33 mouse cellular contexts compared by ENCODE assay signal in genomic region chr8:94780491-94781154, GRCm38 (mm10). TPM values are rescaled to one million over a fixed set of nuclear protein-coding genes. Genes with fewer than 3 reads are reported as not detected.
DNase-seq lines count a peak whose midpoint lies in the region; ATAC-seq and TF ChIP-seq lines count a peak whose summit lies in the region.
"Had no signal": no experiment of that assay in that cellular context is flagged by ENCODE, and none has a peak within 500 bp of the region (broad histone marks: within the 10 kb centered on the region; RNA-seq: fewer than 3 reads in every experiment).

No protein-coding gene starts in this region.

- H3K27ac ChIP-seq in kidney, adult 2 months (ENCODE audit: insufficient read depth, low read depth, low read length) = peak overlapping the region; percentile 50; the same call in 1 of the 2 replicates
- H3K27ac ChIP-seq in kidney, embryonic 15.5 days = no peak overlapping the region
- H3K27ac ChIP-seq in intestine, embryonic 15.5 days = peak overlapping the region; percentile 40; the same call in 1 of the 2 replicates
- peak overlapping the region; percentile 12; the same call in 1 of the 2 replicates for H3K27ac ChIP-seq in stomach, embryonic 16.5 days (ENCODE audit: low read length)
- no peak overlapping the region for H3K27ac ChIP-seq in midbrain, embryonic 11.5 days (ENCODE audit: low read depth, low read length)
- H3K27ac ChIP-seq in hindbrain, embryonic 16.5 days (ENCODE audit: low read depth, low read length) = no peak overlapping the region
- H3K27ac ChIP-seq: forebrain, embryonic 13.5 days; hindbrain, embryonic 15.5 days; midbrain, embryonic 10.5 days had no signal

- no peaks in the 10 kb centered on the region for H3K9me3 ChIP-seq in kidney, embryonic 15.5 days (replicated peaks)
- H3K9me3 ChIP-seq in E14TG2a.4 (ENCODE audit: low read length) = no peaks in the 10 kb centered on the region
- no peaks in the 10 kb centered on the region for H3K9me3 ChIP-seq in intestine, embryonic 15.5 days
- no peaks in the 10 kb centered on the region for H3K9me3 ChIP-seq in stomach, embryonic 16.5 days (replicated peaks; ENCODE audit: control insufficient read depth, low read length)
- no peaks in the 10 kb centered on the region for H3K9me3 ChIP-seq in midbrain, embryonic 11.5 days (ENCODE audit: control insufficient read depth, low read length)
- H3K9me3 ChIP-seq in hindbrain, embryonic 16.5 days (ENCODE audit: control insufficient read depth, low read length) = no peaks in the 10 kb centered on the region
- H3K9me3 ChIP-seq: forebrain, embryonic 13.5 days; heart, embryonic 12.5 days; hindbrain, embryonic 10.5 days; hindbrain, embryonic 15.5 days; midbrain, embryonic 10.5 days had no signal

- H3K27me3 ChIP-seq in kidney, adult 2 months (replicated peaks; ENCODE audit: control insufficient read depth, insufficient read depth, low read length) = no peaks in the 10 kb centered on the region
- H3K27me3 ChIP-seq in kidney, embryonic 15.5 days = no peaks in the 10 kb centered on the region
- H3K27me3 ChIP-seq in E14TG2a.4 (ENCODE audit: insufficient read depth, low read length) = peaks cover 37% of the 10 kb centered on the region
- H3K27me3 ChIP-seq in intestine, embryonic 15.5 days (replicated peaks) = no peaks in the 10 kb centered on the region
- H3K27me3 ChIP-seq in stomach, embryonic 16.5 days (ENCODE audit: control insufficient read depth, insufficient read depth, low read length) = no peaks in the 10 kb centered on the region
- H3K27me3 ChIP-seq in midbrain, embryonic 11.5 days (ENCODE audit: control insufficient read depth, insufficient read depth, low read length) = no peaks in the 10 kb centered on the region
- no peaks in the 10 kb centered on the region for H3K27me3 ChIP-seq in hindbrain, embryonic 16.5 days (replicated peaks; ENCODE audit: control insufficient read depth, insufficient read depth, low read length)
- H3K27me3 ChIP-seq: forebrain, embryonic 13.5 days; hindbrain, embryonic 15.5 days had no signal

- H3K4me2 ChIP-seq in kidney, embryonic 15.5 days = no peak overlapping the region
- no peak overlapping the region; the same call in 1 of the 2 replicates for H3K4me2 ChIP-seq in intestine, embryonic 15.5 days (replicated peaks)
- no peak overlapping the region for H3K4me2 ChIP-seq in stomach, embryonic 16.5 days (ENCODE audit: low read depth, low read length)
- H3K4me2 ChIP-seq in midbrain, embryonic 11.5 days = no peak overlapping the region
- H3K4me2 ChIP-seq in hindbrain, embryonic 16.5 days (ENCODE audit: low read length) = no peak overlapping the region
- H3K4me2 ChIP-seq: forebrain, embryonic 13.5 days; hindbrain, embryonic 15.5 days had no signal

- no peaks in the 10 kb centered on the region for H3K36me3 ChIP-seq in kidney, adult 2 months (ENCODE audit: control insufficient read depth, insufficient read depth, low read length)
- H3K36me3 ChIP-seq in kidney, embryonic 15.5 days = no peaks in the 10 kb centered on the region
- H3K36me3 ChIP-seq in E14TG2a.4 (ENCODE audit: insufficient read depth, low read length) = no peaks in the 10 kb centered on the region
- H3K36me3 ChIP-seq in intestine, embryonic 15.5 days = no peaks in the 10 kb centered on the region
- no peaks in the 10 kb centered on the region for H3K36me3 ChIP-seq in stomach, embryonic 16.5 days (ENCODE audit: control insufficient read depth, insufficient read depth, low read length)
- no peaks in the 10 kb centered on the region for H3K36me3 ChIP-seq in midbrain, embryonic 11.5 days (ENCODE audit: control insufficient read depth, insufficient read depth, low read length)
- H3K36me3 ChIP-seq in hindbrain, embryonic 16.5 days (ENCODE audit: control insufficient read depth, insufficient read depth, low read length) = no peaks in the 10 kb centered on the region; the same call in 1 of the 2 replicates
- H3K36me3 ChIP-seq: heart, embryonic 12.5 days; hindbrain, embryonic 10.5 days; hindbrain, embryonic 15.5 days had no signal

- TF ChIP-seq POLR2A in kidney, adult 2 months (IDR thresholded peaks at IDR 0.05; ENCODE audit: low read depth, low read length) = no peak

- 90% methylated on average over 21 of the region's 21 CpGs for WGBS in kidney, adult 2 months
- 85% methylated on average over 21 of the region's 21 CpGs for WGBS in kidney, embryonic 15.5 days
- WGBS in intestine, embryonic 15.5 days = 81% methylated on average over 21 of the region's 21 CpGs
- WGBS in stomach, embryonic 16.5 days = 82% methylated on average over 21 of the region's 21 CpGs
- 79% methylated on average over 21 of the region's 21 CpGs for WGBS in midbrain, embryonic 11.5 days
- WGBS in hindbrain, embryonic 16.5 days = 87% methylated on average over 21 of the region's 21 CpGs

- H3K4me3 ChIP-seq in kidney, adult 2 months (ENCODE audit: insufficient read depth, low read depth, low read length) = no peak overlapping the region
- H3K4me3 ChIP-seq in kidney, embryonic 15.5 days (replicated peaks) = no peak overlapping the region
- H3K4me3 ChIP-seq in E14TG2a.4 (replicated peaks; ENCODE audit: low read length) = peak overlapping the region; percentile 56
- H3K4me3 ChIP-seq in intestine, embryonic 15.5 days (replicated peaks) = no peak overlapping the region
- H3K4me3 ChIP-seq in stomach, embryonic 16.5 days (replicated peaks; ENCODE audit: low read length) = no peak overlapping the region
- H3K4me3 ChIP-seq in midbrain, embryonic 11.5 days (ENCODE audit: low read depth, low read length) = no peak overlapping the region
- H3K4me3 ChIP-seq in hindbrain, embryonic 16.5 days (ENCODE audit: low read length) = no peak overlapping the region
- H3K4me3 ChIP-seq: forebrain, embryonic 13.5 days; heart, embryonic 12.5 days; hindbrain, embryonic 15.5 days; midbrain, embryonic 10.5 days had no signal

- H3K4me1 ChIP-seq in kidney, adult 2 months (ENCODE audit: control insufficient read depth, insufficient read depth, low read length) = peaks cover 47% of the 10 kb centered on the region
- H3K4me1 ChIP-seq in kidney, embryonic 15.5 days = peaks cover 31% of the 10 kb centered on the region
- peaks cover 47% of the 10 kb centered on the region for H3K4me1 ChIP-seq in E14TG2a.4 (replicated peaks; ENCODE audit: low read depth, low read length)
- peaks cover 41% of the 10 kb centered on the region for H3K4me1 ChIP-seq in intestine, embryonic 15.5 days (replicated peaks)
- peaks cover 27% of the 10 kb centered on the region for H3K4me1 ChIP-seq in stomach, embryonic 16.5 days (ENCODE audit: control insufficient read depth, insufficient read depth, low read length)
- peaks cover 7% of the 10 kb centered on the region for H3K4me1 ChIP-seq in midbrain, embryonic 11.5 days (ENCODE audit: control insufficient read depth, insufficient read depth, low read length)
- peaks cover 4% of the 10 kb centered on the region for H3K4me1 ChIP-seq in hindbrain, embryonic 16.5 days (ENCODE audit: control insufficient read depth, insufficient read depth, low read depth, low read length)

- DNase-seq in kidney, adult 2 months = no peak
- DNase-seq in frontal cortex, adult 2 months (ENCODE audit: extremely low spot score in 1 of 2, low spot score in 1 of 2) = no peak
- no peak for DNase-seq in midbrain, embryonic 11.5 days (ENCODE audit: low spot score, missing footprints)
- DNase-seq: adrenal gland, adult 2 months; adrenal gland, postnatal 36 days; cerebellum, adult 18-20 months; cerebellum, postnatal 10 days; gastrocnemius, postnatal 14 days; heart, adult 18-20 months; layer of hippocampus, postnatal 36 days; left cerebral cortex, postnatal 4 days; lung, postnatal 14 days; right cerebral cortex, postnatal 4 days; thymus, postnatal 14 days had no signal

- TF ChIP-seq CTCF in kidney, adult 2 months (conservative IDR thresholded peaks at IDR 0.05; ENCODE audit: insufficient read depth, insufficient read length, low read depth, low read length) = no peak
- TF ChIP-seq CTCF in E14TG2a.4 (conservative IDR thresholded peaks at IDR 0.05; ENCODE audit: low read length) = no peak

- ATAC-seq in kidney, embryonic 15.5 days (replicated peaks; ENCODE audit: low FRiP score) = no peak
- ATAC-seq in intestine, embryonic 15.5 days = no peak
- no peak for ATAC-seq in stomach, embryonic 16.5 days (ENCODE audit: insufficient read depth, low FRiP score)
- ATAC-seq in midbrain, embryonic 11.5 days (ENCODE audit: low FRiP score) = no peak
- no peak for ATAC-seq in hindbrain, embryonic 16.5 days
- ATAC-seq: activated CD4-positive, CD25-positive, alpha-beta regulatory T cell, adult 4 months; forebrain, embryonic 13.5 days; midbrain, embryonic 16.5 days had no signal

- no peak overlapping the region for H3K9ac ChIP-seq in kidney, embryonic 15.5 days
- H3K9ac ChIP-seq in intestine, embryonic 15.5 days = no peak overlapping the region
- H3K9ac ChIP-seq in stomach, embryonic 16.5 days (ENCODE audit: low read length) = no peak overlapping the region
- H3K9ac ChIP-seq in midbrain, embryonic 11.5 days (ENCODE audit: low read length) = no peak overlapping the region
- no peak overlapping the region for H3K9ac ChIP-seq in hindbrain, embryonic 16.5 days (ENCODE audit: low read depth, low read length)
- H3K9ac ChIP-seq: forebrain, embryonic 13.5 days; heart, embryonic 12.5 days; hindbrain, embryonic 15.5 days had no signal

RNA-seq across cellular contexts. Expression of gene Cx3cl1, which starts 8.8 kb away (rescaled TPM):
- polyA plus RNA-seq in kidney, adult 2 months (2012; rRNA removed) = 148 and 169 TPM in 2 replicates
- 9.6 and 9.8 TPM in 2 replicates for polyA plus RNA-seq in kidney, embryonic 15.5 days (2015; fragmentation: Nextera tagmentation; extraction: Ambion mirVana)
- polyA plus RNA-seq in intestine, embryonic 15.5 days (2015; fragmentation: Nextera tagmentation; extraction: Ambion mirVana) = 23.0 and 24.3 TPM in 2 replicates
- 11.6 and 16.4 TPM in 2 replicates for polyA plus RNA-seq in stomach, embryonic 16.5 days (2015; fragmentation: Nextera tagmentation; extraction: Ambion mirVana)
- polyA plus RNA-seq in frontal cortex, adult 2 months (2012; rRNA removed) = 470 and 510 TPM in 2 replicates
- polyA plus RNA-seq in midbrain, embryonic 11.5 days (2014; fragmentation: Nextera tagmentation; extraction: Ambion mirVana) = 9.4 and 10.4 TPM in 2 replicates
- polyA plus RNA-seq in hindbrain, embryonic 16.5 days (2015; fragmentation: Nextera tagmentation; extraction: Ambion mirVana) = 61.2 and 62.0 TPM in 2 replicates
- polyA plus RNA-seq: activated CD4-positive, CD25-positive, alpha-beta regulatory T cell, adult 4 months had no signal

RNA-seq across cellular contexts. Expression of gene Ccl17, which starts 29.6 kb away (rescaled TPM):
- 0.64 and 1.0 TPM in 2 replicates for polyA plus RNA-seq in kidney, adult 2 months (2012; rRNA removed)
- polyA plus RNA-seq in kidney, embryonic 15.5 days (2015; fragmentation: Nextera tagmentation; extraction: Ambion mirVana) = not detected in 2 replicates
- polyA plus RNA-seq in intestine, embryonic 15.5 days (2015; fragmentation: Nextera tagmentation; extraction: Ambion mirVana) = not detected in 2 replicates
- 0.30 TPM in 1 of 2 replicates, not detected in the other for polyA plus RNA-seq in stomach, embryonic 16.5 days (2015; fragmentation: Nextera tagmentation; extraction: Ambion mirVana)
- 2.2 and 3.1 TPM in 2 replicates for polyA plus RNA-seq in frontal cortex, adult 2 months (2012; rRNA removed)
- not detected in 2 replicates for polyA plus RNA-seq in midbrain, embryonic 11.5 days (2014; fragmentation: Nextera tagmentation; extraction: Ambion mirVana)
- polyA plus RNA-seq in hindbrain, embryonic 16.5 days (2015; fragmentation: Nextera tagmentation; extraction: Ambion mirVana) = 0.79 and 0.80 TPM in 2 replicates
- polyA plus RNA-seq: adrenal gland, adult 2 months; brain, embryonic 14.5 days; forebrain, embryonic 13.5 days; heart, postnatal 0 days; hindbrain, embryonic 10.5 days; intestine, embryonic 14.5 days; liver, embryonic 16.5 days; midbrain, embryonic 10.5 days; neural tube, embryonic 11.5 days; stomach, embryonic 14.5 days had no signal

RNA-seq across cellular contexts. Expression of gene Ccl22, which starts 35.2 kb away (rescaled TPM):
- 0.87 and 3.7 TPM in 2 replicates for polyA plus RNA-seq in kidney, adult 2 months (2012; rRNA removed)
- polyA plus RNA-seq in kidney, embryonic 15.5 days (2015; fragmentation: Nextera tagmentation; extraction: Ambion mirVana) = not detected in 2 replicates
- not detected in 2 replicates for polyA plus RNA-seq in intestine, embryonic 15.5 days (2015; fragmentation: Nextera tagmentation; extraction: Ambion mirVana)
- not detected in 2 replicates for polyA plus RNA-seq in stomach, embryonic 16.5 days (2015; fragmentation: Nextera tagmentation; extraction: Ambion mirVana)
- 0.22 and 0.23 TPM in 2 replicates for polyA plus RNA-seq in frontal cortex, adult 2 months (2012; rRNA removed)
- not detected in 2 replicates for polyA plus RNA-seq in midbrain, embryonic 11.5 days (2014; fragmentation: Nextera tagmentation; extraction: Ambion mirVana)
- polyA plus RNA-seq in hindbrain, embryonic 16.5 days (2015; fragmentation: Nextera tagmentation; extraction: Ambion mirVana) = not detected in 2 replicates
- polyA plus RNA-seq: forebrain, embryonic 13.5 days; heart, embryonic 12.5 days; heart, postnatal 0 days; hindbrain, embryonic 10.5 days; hindbrain, embryonic 15.5 days; intestine, embryonic 14.5 days; kidney, embryonic 16.5 days; midbrain, embryonic 10.5 days; midbrain, embryonic 16.5 days; neural tube, embryonic 11.5 days; stomach, embryonic 14.5 days had no signal

RNA-seq across cellular contexts. Expression of gene Coq9, which starts 57.5 kb away (rescaled TPM):
- polyA plus RNA-seq in kidney, adult 2 months (2012; rRNA removed) = 378 and 521 TPM in 2 replicates
- polyA plus RNA-seq in kidney, embryonic 15.5 days (2015; fragmentation: Nextera tagmentation; extraction: Ambion mirVana) = 81.0 and 83.6 TPM in 2 replicates
- 97.5 and 110 TPM in 2 replicates for polyA plus RNA-seq in intestine, embryonic 15.5 days (2015; fragmentation: Nextera tagmentation; extraction: Ambion mirVana)
- 84.6 and 94.3 TPM in 2 replicates for polyA plus RNA-seq in stomach, embryonic 16.5 days (2015; fragmentation: Nextera tagmentation; extraction: Ambion mirVana)
- polyA plus RNA-seq in frontal cortex, adult 2 months (2012; rRNA removed) = 94.0 and 109 TPM in 2 replicates
- 49.4 and 51.5 TPM in 2 replicates for polyA plus RNA-seq in midbrain, embryonic 11.5 days (2014; fragmentation: Nextera tagmentation; extraction: Ambion mirVana)
- 67.7 and 69.8 TPM in 2 replicates for polyA plus RNA-seq in hindbrain, embryonic 16.5 days (2015; fragmentation: Nextera tagmentation; extraction: Ambion mirVana)

RNA-seq across cellular contexts. Expression of gene Ciapin1, which starts 57.5 kb away (rescaled TPM):
- 55.8 and 71.2 TPM in 2 replicates for polyA plus RNA-seq in kidney, adult 2 months (2012; rRNA removed)
- 115 and 126 TPM in 2 replicates for polyA plus RNA-seq in kidney, embryonic 15.5 days (2015; fragmentation: Nextera tagmentation; extraction: Ambion mirVana)
- 89.8 and 94.6 TPM in 2 replicates for polyA plus RNA-seq in intestine, embryonic 15.5 days (2015; fragmentation: Nextera tagmentation; extraction: Ambion mirVana)
- polyA plus RNA-seq in stomach, embryonic 16.5 days (2015; fragmentation: Nextera tagmentation; extraction: Ambion mirVana) = 78.3 and 84.7 TPM in 2 replicates
- 40.5 and 44.8 TPM in 2 replicates for polyA plus RNA-seq in frontal cortex, adult 2 months (2012; rRNA removed)
- 134 and 154 TPM in 2 replicates for polyA plus RNA-seq in midbrain, embryonic 11.5 days (2014; fragmentation: Nextera tagmentation; extraction: Ambion mirVana)
- polyA plus RNA-seq in hindbrain, embryonic 16.5 days (2015; fragmentation: Nextera tagmentation; extraction: Ambion mirVana) = 190 and 191 TPM in 2 replicates

Comparison
In these comparisons a context has a peak if more than half of its experiments do, and no peak if none do; other contexts are left out.
1. H3K27ac ChIP-seq: peak in kidney, adult 2 months (single experiment), intestine, embryonic 15.5 days (single experiment) and stomach, embryonic 16.5 days (single experiment); none in kidney, embryonic 15.5 days (single experiment), midbrain, embryonic 11.5 days (single experiment) and hindbrain, embryonic 16.5 days (single experiment).